Mouse (Mus musculus) embryonic facial prominence, embryonic 13.5 days (tissue): ENCODE results near the gene Gigyf1. TPM values are rescaled to one million over a fixed set of nuclear protein-coding genes. Genes with fewer than 3 reads are reported as not detected.

Source experiments
- ATAC-seq: fragments of 200-750 bp; cut with Nextera tagmentation; 2 replicates; pipeline ENCODE4 v1.8.0; 2017; ENCODE audit warnings: low read depth; ENCODE audit not compliant: insufficient number of reproducible peaks, insufficient read depth, low FRiP score, low TSS enrichment
- H3K27ac ChIP-seq: fragments of 300-500 bp; sonication (generic); 2 replicates; pipeline ENCODE4 v1.5.1; 2015; ENCODE audit warnings: moderate library complexity, mild to moderate bottlenecking, inconsistent platforms
- H3K27me3 ChIP-seq: fragments of 300-500 bp; sonication (generic); 2 replicates; pipeline ENCODE4 v1.6.1; 2015; ENCODE audit warnings: mild to moderate bottlenecking, inconsistent platforms
- H3K36me3 ChIP-seq: fragments of 300-500 bp; sonication (generic); 2 replicates; pipeline ENCODE4 v1.6.1; 2015; ENCODE audit warnings: mild to moderate bottlenecking, inconsistent platforms
- H3K4me1 ChIP-seq: fragments of 300-500 bp; sonication (generic); 2 replicates; pipeline ENCODE4 v1.6.1; 2015; ENCODE audit warnings: inconsistent platforms
- H3K4me2 ChIP-seq: fragments of 300-500 bp; sonication (generic); 2 replicates; pipeline ENCODE4 v1.6.1; 2015; ENCODE audit warnings: moderate library complexity, mild to moderate bottlenecking, inconsistent platforms
- H3K4me3 ChIP-seq: fragments of 300-500 bp; sonication (generic); 2 replicates; pipeline ENCODE4 v1.5.1; 2015; ENCODE audit warnings: mild to moderate bottlenecking, inconsistent platforms
- H3K9ac ChIP-seq: fragments of 300-500 bp; sonication (generic); 2 replicates; pipeline ENCODE4 v1.6.1; 2015; ENCODE audit warnings: mild to moderate bottlenecking, inconsistent platforms
- H3K9me3 ChIP-seq: fragments of 300-500 bp; sonication (generic); 2 replicates; pipeline ENCODE4 v1.6.1; 2016; ENCODE audit warnings: inconsistent platforms
- WGBS: fragments of 180-500 bp; shearing (Covaris S2); methylation state at CpG from one replicate; pipeline ENCODE4 v1.1.7; 2015; ENCODE audit warnings: mixed read lengths; 5-methylcytosine and 5-hydroxymethylcytosine counted together
- polyA plus RNA-seq: library from polyadenylated mRNA; unstranded; fragments of >200 nt; fragmentation: Nextera tagmentation; extraction: Ambion mirVana; gene quantifications from 2 replicates; pipeline ENCODE4 v1.2.1, GENCODE M21; 2015

Gene Gigyf1
- polyA plus RNA-seq, 1 experiment from 2014 or later, result 17.1 TPM

DNA sequence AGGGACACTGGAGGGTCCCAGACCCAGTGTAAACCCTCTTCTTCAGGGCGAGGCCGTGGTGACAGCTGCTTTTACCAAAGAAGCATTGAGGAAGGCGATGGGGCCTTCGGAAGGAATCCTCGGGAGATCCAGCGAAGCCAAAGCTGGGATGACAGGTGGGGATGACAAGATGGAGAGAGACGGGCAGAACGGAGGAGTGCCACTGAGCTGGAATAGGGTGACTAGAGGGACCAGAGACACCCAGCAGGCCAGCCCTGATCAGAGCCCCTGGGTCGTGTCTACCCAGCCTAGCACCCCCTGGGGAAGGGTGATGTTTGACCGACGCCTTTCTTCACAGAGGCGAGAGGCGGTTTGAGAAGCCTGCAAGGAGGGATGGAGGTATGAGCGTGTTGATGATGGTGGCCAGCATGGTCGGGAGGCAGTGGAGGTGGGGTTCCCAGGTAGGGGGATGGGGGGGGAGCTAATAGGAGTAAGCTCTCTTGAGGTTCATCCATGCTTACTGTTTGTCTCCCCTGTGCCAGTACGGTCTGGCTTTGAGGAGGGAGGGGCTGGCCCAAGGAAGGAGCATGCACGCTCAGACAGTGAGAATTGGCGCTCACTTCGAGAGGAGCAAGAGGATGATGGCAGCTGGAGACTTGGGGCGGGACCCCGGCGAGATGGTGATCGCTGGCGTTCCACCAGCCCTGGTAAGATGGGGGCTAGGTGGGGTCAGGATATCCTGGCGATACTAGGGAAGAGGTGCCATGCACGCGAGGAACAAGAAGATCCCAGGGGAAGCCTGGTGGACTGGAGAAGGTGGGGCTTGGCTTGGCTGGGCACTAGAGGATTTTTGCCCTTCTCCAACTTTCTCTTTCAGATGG, 1.6 kb downstream of the Gigyf1 start:
- H3K9ac ChIP-seq, result no peak overlapping the region
- WGBS, result 91% methylated on average over 27 of the region's 27 CpGs
- no peak overlapping the region for H3K4me2 ChIP-seq
- no peaks in the 10 kb centered on the region for H3K27me3 ChIP-seq
- peaks cover 8% of the 10 kb centered on the region; the same call in 1 of the 2 replicates for H3K4me1 ChIP-seq
- H3K36me3 ChIP-seq, result peaks cover 83% of the 10 kb centered on the region
- ATAC-seq, result no peak
- no peak overlapping the region for H3K27ac ChIP-seq
- H3K9me3 ChIP-seq, result no peaks in the 10 kb centered on the region
- no peak overlapping the region for H3K4me3 ChIP-seq

GRCm38 (mm10) chr5:137521861-137522260, 3.5 kb downstream of the Gigyf1 start:
- Histone ChIP-seq H3K9me3 (no peaks in the 10 kb centered on the region), H3K27ac (no peak overlapping the region), H3K4me3 (no peak overlapping the region), H3K4me2 (no peak overlapping the region), H3K27me3 (no peaks in the 10 kb centered on the region), H3K36me3 (peaks cover 98% of the 10 kb centered on the region), H3K9ac (no peak overlapping the region), H3K4me1 (peaks cover 7% of the 10 kb centered on the region; the same call in 1 of the 2 replicates)
- no peak for ATAC-seq
- 80% methylated on average over 9 of the region's 9 CpGs for WGBS

DNA sequence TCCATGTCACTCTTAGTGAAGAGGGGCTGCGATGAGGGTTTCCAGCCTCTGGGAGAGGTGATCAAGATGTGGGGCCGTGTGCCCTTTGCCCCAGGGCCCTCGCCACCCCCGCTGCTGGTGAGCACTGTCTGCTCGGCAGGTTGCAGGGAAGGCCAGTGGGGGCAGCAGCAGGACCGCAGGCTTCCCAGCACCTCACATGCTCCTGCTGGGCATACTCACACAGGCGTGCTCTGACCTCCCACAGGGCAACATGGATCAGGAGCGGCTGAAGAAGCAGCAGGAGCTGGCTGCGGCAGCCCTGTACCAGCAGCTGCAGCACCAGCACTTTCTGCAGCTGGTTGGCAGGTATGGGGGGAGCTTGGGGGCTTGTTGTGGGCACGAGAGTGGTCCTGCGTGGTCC, 4.4 kb downstream of the Gigyf1 start:
- H3K4me1 ChIP-seq, result peaks cover 7% of the 10 kb centered on the region; the same call in 1 of the 2 replicates
- ATAC-seq, result no peak
- H3K9ac ChIP-seq, result no peak overlapping the region; the same call in 1 of the 2 replicates
- H3K9me3 ChIP-seq, result no peaks in the 10 kb centered on the region
- peaks cover 98% of the 10 kb centered on the region for H3K36me3 ChIP-seq
- H3K4me2 ChIP-seq, result no peak overlapping the region
- H3K4me3 ChIP-seq, result no peak overlapping the region
- no peak overlapping the region for H3K27ac ChIP-seq
- H3K27me3 ChIP-seq, result no peaks in the 10 kb centered on the region
- 75% methylated on average over 11 of the region's 11 CpGs for WGBS

GRCm38 (mm10) chr5:137523396-137524250, 5.3 kb downstream of the Gigyf1 start:
- Histone ChIP-seq H3K4me2 (no peak overlapping the region), H3K4me3 (no peak overlapping the region), H3K9ac (no peak overlapping the region), H3K27ac (0 out of 2 replicates have a peak overlapping the region, but pooled peaks have one; percentile 12), H3K27me3 (no peaks in the 10 kb centered on the region), H3K9me3 (no peaks in the 10 kb centered on the region), H3K36me3 (peaks cover 98% of the 10 kb centered on the region), H3K4me1 (peaks cover 7% of the 10 kb centered on the region; the same call in 1 of the 2 replicates)
- no peak for ATAC-seq
- WGBS, result 85% methylated on average over 25 of the region's 25 CpGs

- H3K9ac ChIP-seq, result no peak overlapping the region
- peaks cover 98% of the 10 kb centered on the region for H3K36me3 ChIP-seq
- 0 out of 2 replicates have a peak overlapping the region, but pooled peaks have one; percentile 12 for H3K27ac ChIP-seq
- H3K27me3 ChIP-seq, result no peaks in the 10 kb centered on the region
- ATAC-seq, result no peak
- 86% methylated on average over 8 of the region's 8 CpGs for WGBS
- no peak overlapping the region for H3K4me3 ChIP-seq
- H3K4me2 ChIP-seq, result no peak overlapping the region
- no peaks in the 10 kb centered on the region for H3K9me3 ChIP-seq
- peaks cover 7% of the 10 kb centered on the region; the same call in 1 of the 2 replicates for H3K4me1 ChIP-seq
Measured at GRCm38 (mm10) chr5:137524251-137524515, 5.8 kb downstream of the Gigyf1 start.

DNA sequence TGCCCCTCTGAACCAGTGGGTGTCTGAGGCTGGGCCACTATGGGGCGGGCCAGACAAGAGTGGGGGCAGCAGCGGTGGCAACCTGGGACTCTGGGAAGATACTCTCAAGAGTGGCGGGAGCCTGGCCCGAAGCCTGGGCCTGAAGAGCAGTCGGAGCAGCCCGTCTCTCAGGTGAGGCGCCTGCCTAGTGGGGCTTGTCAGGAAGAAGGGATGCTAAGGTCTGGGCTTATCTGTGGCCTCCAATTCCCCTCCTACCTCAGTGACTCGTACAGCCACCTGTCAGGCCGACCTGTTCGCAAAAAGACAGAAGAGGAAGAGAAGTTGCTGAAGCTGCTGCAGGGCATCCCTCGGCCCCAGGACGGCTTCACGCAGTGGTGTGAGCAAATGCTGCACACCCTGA, 6.3 kb downstream of the Gigyf1 start:
- H3K4me3 ChIP-seq, result no peak overlapping the region
- ATAC-seq, result no peak
- H3K36me3 ChIP-seq, result peaks cover 98% of the 10 kb centered on the region
- H3K9ac ChIP-seq, result no peak overlapping the region
- peaks cover 12% of the 10 kb centered on the region for H3K4me1 ChIP-seq
- H3K27ac ChIP-seq, result no peak overlapping the region
- no peaks in the 10 kb centered on the region for H3K9me3 ChIP-seq
- 87% methylated on average over 13 of the region's 13 CpGs for WGBS
- H3K4me2 ChIP-seq, result no peak overlapping the region
- no peaks in the 10 kb centered on the region for H3K27me3 ChIP-seq

- Histone ChIP-seq H3K36me3 (peaks cover 96% of the 10 kb centered on the region), H3K27me3 (no peaks in the 10 kb centered on the region), H3K4me1 (peaks cover 21% of the 10 kb centered on the region), H3K9me3 (no peaks in the 10 kb centered on the region), H3K4me2 (no peak overlapping the region), H3K9ac (no peak overlapping the region), H3K27ac (no peak overlapping the region), H3K4me3 (no peak overlapping the region)
- ATAC-seq, result no peak
- 75% methylated on average over 16 of the region's 16 CpGs for WGBS
Measured at GRCm38 (mm10) chr5:137525511-137525910, 7.2 kb downstream of the Gigyf1 start.

DNA sequence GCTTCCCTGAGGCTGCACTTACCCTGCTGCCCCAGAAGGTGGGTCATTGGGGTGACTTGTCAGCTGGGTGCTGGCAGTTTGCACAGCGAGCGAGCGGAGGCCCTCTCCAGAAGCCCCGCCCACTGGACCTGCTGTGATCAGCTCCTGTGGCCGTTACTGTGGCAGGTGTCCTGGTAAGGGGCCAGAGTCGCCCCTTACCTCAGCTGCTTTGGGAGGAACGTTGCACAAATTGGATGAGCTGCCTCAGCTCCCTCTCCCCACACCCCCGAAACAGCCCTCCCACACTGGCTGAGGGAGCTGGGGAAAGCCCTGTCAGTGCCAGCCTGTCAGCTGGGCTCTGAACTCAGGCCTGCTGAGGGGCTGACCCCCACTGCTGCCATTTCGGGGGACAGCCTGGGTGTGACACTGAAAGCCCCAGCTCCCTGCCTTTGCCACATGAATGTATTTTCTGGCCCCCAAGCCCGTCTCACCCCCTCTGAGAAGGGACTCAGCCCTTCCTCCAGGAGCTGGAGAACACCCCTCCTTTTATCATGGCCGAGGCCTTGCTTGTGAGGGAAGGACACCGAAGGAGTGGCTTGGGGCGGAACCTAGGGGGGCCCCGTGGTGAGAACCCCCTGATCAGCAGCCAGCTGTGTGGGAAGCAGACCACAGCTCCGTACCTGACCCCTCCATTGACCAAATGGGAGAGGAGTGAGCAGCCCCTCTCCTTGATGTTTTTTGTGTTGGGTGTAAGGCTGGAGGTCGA, 8.0 kb downstream of the Gigyf1 start:
- 59% methylated on average over 16 of the region's 16 CpGs for WGBS
- H3K27ac ChIP-seq, result peak overlapping the region; percentile 58

GRCm38 (mm10) chr5:137527413-137527812, 9.1 kb downstream of the Gigyf1 start:
- H3K4me3 ChIP-seq, result no peak overlapping the region
- peaks cover 77% of the 10 kb centered on the region for H3K36me3 ChIP-seq
- no peaks in the 10 kb centered on the region for H3K27me3 ChIP-seq
- 45% methylated on average over 1 of the region's 1 CpGs for WGBS
- peaks cover 23% of the 10 kb centered on the region for H3K4me1 ChIP-seq
- H3K9ac ChIP-seq, result no peak overlapping the region
- no peaks in the 10 kb centered on the region for H3K9me3 ChIP-seq
- ATAC-seq, result no peak
- H3K27ac ChIP-seq, result 0 out of 2 replicates have a peak overlapping the region, but pooled peaks have one; percentile 11
- H3K4me2 ChIP-seq, result no peak overlapping the region

More for the DNA sequence above, 8.0 kb downstream of the Gigyf1 start:
- Histone ChIP-seq H3K4me2 (no peak overlapping the region), H3K9me3 (no peaks in the 10 kb centered on the region), H3K36me3 (peaks cover 88% of the 10 kb centered on the region), H3K9ac (no peak overlapping the region), H3K27me3 (no peaks in the 10 kb centered on the region), H3K4me3 (no peak overlapping the region), H3K4me1 (peaks cover 23% of the 10 kb centered on the region)
- ATAC-seq, result no peak

GRCm38 (mm10) chr5:137528247-137528968, 10.1 kb downstream of the Gigyf1 start:
- Histone ChIP-seq H3K9ac (no peak overlapping the region), H3K36me3 (peaks cover 67% of the 10 kb centered on the region), H3K27me3 (no peaks in the 10 kb centered on the region), H3K27ac (no peak overlapping the region), H3K9me3 (no peaks in the 10 kb centered on the region), H3K4me2 (no peak overlapping the region), H3K4me3 (no peak overlapping the region), H3K4me1 (peaks cover 23% of the 10 kb centered on the region)
- 85% methylated on average over 22 of the region's 22 CpGs for WGBS
- ATAC-seq, result no peak
